Mouse (Mus musculus): Measurements from ENCODE around the gene Rpl23a. TPM values are rescaled to one million over a fixed set of nuclear protein-coding genes. Genes with fewer than 3 reads are reported as not detected.

Rpl23a gene
- total and polyA plus RNA-seq, 3 experiments = 2,892 to 4,112 TPM; not detected in 1

DNA sequence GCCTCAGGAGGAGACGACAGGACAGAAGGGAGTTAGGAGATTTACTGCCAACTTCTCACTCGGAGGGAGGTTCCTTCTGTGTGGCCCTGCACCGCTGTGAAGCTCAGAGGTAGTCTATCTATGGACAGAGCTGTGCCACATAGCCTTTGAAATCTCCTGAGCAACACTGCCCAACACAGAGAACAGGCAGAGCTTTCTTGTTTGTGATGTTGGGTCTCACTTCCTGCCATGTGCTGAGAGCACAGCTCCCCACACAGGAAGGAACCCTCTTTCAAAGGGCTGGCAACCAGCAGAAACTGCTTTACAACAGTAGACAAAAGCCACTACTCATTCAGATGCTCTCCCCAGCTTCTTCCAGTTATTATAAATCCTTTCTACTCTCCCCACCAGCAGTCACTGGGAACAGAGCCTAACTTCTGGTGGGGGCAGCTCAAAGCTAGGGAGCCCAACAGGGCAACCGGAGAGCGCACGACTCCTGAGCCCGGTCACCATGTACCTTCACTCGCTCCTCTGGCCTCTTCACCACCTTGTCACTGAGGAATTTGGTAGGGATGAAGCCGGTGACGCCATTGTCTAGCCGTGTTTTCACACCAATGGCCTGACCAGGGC lies 32.4 kb upstream of the Rpl23a start:
- Histone ChIP-seq H3K9ac (ENCODE audit: control insufficient read depth, low read depth, low read length, poor library complexity, severe bottlenecking) (no peak overlapping the region), H3K4me3 (ENCODE audit: control insufficient read depth in 1 of 2, insufficient read depth in 1 of 2, low read depth in 2 of 2, low read length in 2 of 2) (no peak overlapping the region), H3K79me2 (ENCODE audit: control insufficient read depth, insufficient read depth, low read length, poor library complexity) (no peaks in the 10 kb centered on the region), H3K36me3 (ENCODE audit: control insufficient read depth in 1 of 2, insufficient read depth in 2 of 2, low read length in 2 of 2) (peaks cover 0 to 54% of the 10 kb centered on the region in 2 experiments; a peak in 2 of 4 replicates), H3K27ac (ENCODE audit: control insufficient read depth, low read depth, low read length) (no peak overlapping the region), H3K4me1 (ENCODE audit: control insufficient read depth in 1 of 2, insufficient read depth in 2 of 2, low read length in 2 of 2) (no peaks in the 10 kb centered on the region), H3K9me3 (replicated peaks; ENCODE audit: insufficient read depth, low read length) (no peaks in the 10 kb centered on the region), H3K27me3 (ENCODE audit: control insufficient read depth in 1 of 2, insufficient read depth in 2 of 2, low read length in 2 of 2) (no peaks in the 10 kb centered on the region)
- TF ChIP-seq NRF1 (IDR thresholded peaks at IDR 0.05; ENCODE audit: insufficient read depth, low read depth, low read length, poor library complexity, severe bottlenecking) = no peak
- TF ChIP-seq BHLHE40 (IDR thresholded peaks at IDR 0.05; ENCODE audit: borderline replicate concordance, low read depth, low read length) = no peak
- TF ChIP-seq HCFC1 (IDR thresholded peaks at IDR 0.05; ENCODE audit: low read depth, low read length) = no peak
- TF ChIP-seq RCOR1 (IDR thresholded peaks at IDR 0.05; ENCODE audit: low read depth, low read length) = no peak
- TF ChIP-seq JUND (IDR thresholded peaks at IDR 0.05; ENCODE audit: low read depth, low read length) = no peak
- no peak for TF ChIP-seq TCF12 (IDR thresholded peaks at IDR 0.05; ENCODE audit: low read depth, low read length)
- TF ChIP-seq NELFE (IDR thresholded peaks at IDR 0.05; ENCODE audit: low read depth, low read length) = no peak
- no peak for TF ChIP-seq SIN3A (IDR thresholded peaks at IDR 0.05; ENCODE audit: low read length)
- no peak for TF ChIP-seq ZKSCAN1 (IDR thresholded peaks at IDR 0.05; ENCODE audit: low read depth, low read length)
- TF ChIP-seq MYB (IDR thresholded peaks at IDR 0.05; ENCODE audit: low read depth, low read length) = no peak
- TF ChIP-seq EP300 (IDR thresholded peaks at IDR 0.05; ENCODE audit: low read depth in 1 of 2, low read length in 2 of 2) = no peak
- no peak for TF ChIP-seq RAD21 (IDR thresholded peaks at IDR 0.05; ENCODE audit: low read depth, low read length)
- no peak for DNase-seq (ENCODE audit: low read depth, low spot score)

DNA sequence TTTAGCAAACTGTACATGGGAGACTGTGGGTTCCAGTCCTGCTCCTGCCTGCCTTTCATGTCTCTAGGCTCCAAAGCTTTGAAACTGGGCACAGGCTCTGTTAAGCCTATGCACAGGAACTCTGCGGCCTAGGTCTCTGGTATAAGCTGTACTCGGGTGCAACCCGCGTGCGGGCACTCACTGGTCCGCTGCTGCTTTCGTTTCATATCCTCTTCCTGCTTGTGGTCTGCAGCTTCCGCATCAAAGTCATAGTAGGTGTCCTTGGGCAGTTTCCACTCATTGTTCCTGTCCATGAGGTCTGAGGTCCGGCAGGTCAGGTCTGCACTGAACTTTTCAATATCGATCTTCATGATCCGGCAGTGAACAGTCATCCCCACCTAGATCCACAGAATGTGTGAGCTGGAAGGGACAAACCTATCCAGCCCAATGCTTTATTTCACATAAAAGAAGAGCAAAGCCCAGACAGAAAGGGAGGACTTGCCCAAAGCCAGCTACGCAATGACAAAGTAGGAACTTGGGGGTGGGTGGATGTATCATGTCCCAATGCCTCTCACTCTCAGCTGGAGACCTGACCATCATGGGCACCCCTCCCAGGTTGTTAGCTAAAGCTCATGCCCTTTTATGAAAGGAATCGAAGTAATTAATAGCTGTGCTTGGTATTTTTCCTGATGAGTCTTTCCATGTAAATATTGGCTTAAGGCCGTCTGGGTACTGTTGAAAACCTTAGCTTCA lies 29.9 kb upstream of the Rpl23a start:
- H3K9ac ChIP-seq (ENCODE audit: control insufficient read depth, low read depth, low read length, poor library complexity, severe bottlenecking) = no peak overlapping the region
- no peaks in the 10 kb centered on the region for H3K9me3 ChIP-seq (replicated peaks; ENCODE audit: insufficient read depth, low read length)
- peaks cover 0 to 53% of the 10 kb centered on the region in 2 experiments; a peak in 2 of 4 replicates for H3K36me3 ChIP-seq (ENCODE audit: control insufficient read depth in 1 of 2, insufficient read depth in 2 of 2, low read length in 2 of 2)
- H3K27me3 ChIP-seq (ENCODE audit: control insufficient read depth in 1 of 2, insufficient read depth in 2 of 2, low read length in 2 of 2) = no peaks in the 10 kb centered on the region
- TF ChIP-seq GATA1 (IDR thresholded peaks at IDR 0.05; ENCODE audit: low read depth, low read length) (no peak), BHLHE40 (IDR thresholded peaks at IDR 0.05; ENCODE audit: borderline replicate concordance, low read depth, low read length) (no peak), EP300 (IDR thresholded peaks at IDR 0.05; ENCODE audit: low read depth in 1 of 2, low read length in 2 of 2) (no peak), POLR2AphosphoS2 (IDR thresholded peaks at IDR 0.05; ENCODE audit: low read length) (no peak), GABPA (IDR thresholded peaks at IDR 0.05; ENCODE audit: low read depth, low read length) (no peak), ZKSCAN1 (IDR thresholded peaks at IDR 0.05; ENCODE audit: low read depth, low read length) (no peak), MAX (IDR thresholded peaks at IDR 0.05; ENCODE audit: low read length) (no peak), CHD1 (IDR thresholded peaks at IDR 0.05; ENCODE audit: low read depth, low read length) (no peak), TAL1 (IDR thresholded peaks at IDR 0.05; ENCODE audit: low read length) (no peak), USF2 (IDR thresholded peaks at IDR 0.05; ENCODE audit: borderline replicate concordance in 1 of 2, insufficient read depth in 1 of 2, low read depth in 1 of 2, low read length in 2 of 2) (no peak)
- H3K79me2 ChIP-seq (ENCODE audit: control insufficient read depth, insufficient read depth, low read length, poor library complexity) = no peaks in the 10 kb centered on the region
- DNase-seq (ENCODE audit: low read depth, low spot score) = no peak
- H3K27ac ChIP-seq (ENCODE audit: control insufficient read depth, low read depth, low read length) = no peak overlapping the region
- H3K4me3 ChIP-seq (ENCODE audit: control insufficient read depth in 1 of 2, insufficient read depth in 1 of 2, low read depth in 2 of 2, low read length in 2 of 2) = no peak overlapping the region
- no peaks in the 10 kb centered on the region for H3K4me1 ChIP-seq (ENCODE audit: control insufficient read depth in 1 of 2, insufficient read depth in 2 of 2, low read length in 2 of 2)
